Mouse (Mus musculus): ENCODE measurements at regions not wholly inside any gene's neighbourhood (a gene's known extent, or its start where the extent isn't known, plus 50 kb on each side); places are given as distances from the start of the nearest gene placed in this dataset.
A peak's percentile ranks its signal among the peaks of the same experiment; 100 is the strongest.

GRCm38 (mm10) chr5:77487837-77488827, 80.3 kb upstream of the Igfbp7 start:
- DNase-seq (ENCODE audit: low spot score in 2 of 2): no peak

- DNase-seq (ENCODE audit: low spot score in 2 of 2): no peak
These were observed 75.3 kb upstream of the Igfbp7 start for GRCm38 (mm10) chr5:77483053-77483717.

- no peak for DNase-seq (ENCODE audit: low spot score in 2 of 2)
These were observed 74.0 kb upstream of the Igfbp7 start for GRCm38 (mm10) chr5:77481811-77482210.

GRCm38 (mm10) chr5:77477794-77478193, 70.0 kb upstream of the Igfbp7 start:
- DNase-seq (ENCODE audit: low spot score in 2 of 2): no peak

GRCm38 (mm10) chr5:77473896-77474486, 66.2 kb upstream of the Igfbp7 start:
- no peak for DNase-seq (ENCODE audit: low spot score in 2 of 2)

GRCm38 (mm10) chr5:77469236-77469766, 61.5 kb upstream of the Igfbp7 start:
- DNase-seq (ENCODE audit: low spot score in 2 of 2): no peak

GRCm38 (mm10) chr5:77468467-77468866, 60.6 kb upstream of the Igfbp7 start:
- peak; percentile 56 to 72 for DNase-seq (ENCODE audit: low spot score in 2 of 2)

- peak; percentile 43 to 55 for DNase-seq (ENCODE audit: low spot score in 2 of 2)
These were observed 57.2 kb upstream of the Igfbp7 start for GRCm38 (mm10) chr5:77464851-77465548.

GRCm38 (mm10) chr5:77459896-77460717, 52.3 kb upstream of the Igfbp7 start:
- peak; percentile 86 to 89 for DNase-seq (ENCODE audit: low spot score in 2 of 2)

Measured in gastrocnemius, adult 8-10 months (tissue).